Mouse (Mus musculus) kidney, postnatal 10 days (tissue): ENCODE results near the gene Ctnna3.

Experiments
- DNase-seq: peaks from one replicate; pipeline ENCODE4 v3.0.0; 2021; ENCODE audit warnings: mixed read lengths

Ctnna3 gene

GRCm38 (mm10) chr10:64243421-64243820 lies 813.5 kb downstream of the Ctnna3 start:
- no peak for DNase-seq

- no peak for DNase-seq
Measured at GRCm38 (mm10) chr10:64268156-64268555, 838.3 kb downstream of the Ctnna3 start.

GRCm38 (mm10) chr10:64275143-64275542 lies 845.2 kb downstream of the Ctnna3 start:
- DNase-seq, result no peak

- DNase-seq, result no peak
Measured at GRCm38 (mm10) chr10:64278836-64279235, 848.9 kb downstream of the Ctnna3 start.

- DNase-seq, result no peak
Measured at GRCm38 (mm10) chr10:64305802-64306201, 875.9 kb downstream of the Ctnna3 start.

- no peak for DNase-seq
Measured at GRCm38 (mm10) chr10:64311622-64312292, 881.9 kb downstream of the Ctnna3 start.

GRCm38 (mm10) chr10:64320332-64320731 lies 890.4 kb downstream of the Ctnna3 start:
- DNase-seq, result no peak

- peak; percentile 11 for DNase-seq
Measured at GRCm38 (mm10) chr10:64342702-64343379, 912.9 kb downstream of the Ctnna3 start.

GRCm38 (mm10) chr10:64373288-64373687 lies 943.4 kb downstream of the Ctnna3 start:
- no peak for DNase-seq

- no peak for DNase-seq
Measured at GRCm38 (mm10) chr10:64377751-64378150, 947.9 kb downstream of the Ctnna3 start.

GRCm38 (mm10) chr10:64396579-64396978 lies 966.7 kb downstream of the Ctnna3 start:
- no peak for DNase-seq

- DNase-seq, result peak; percentile 30
Measured at GRCm38 (mm10) chr10:64418396-64418795, 988.5 kb downstream of the Ctnna3 start.

GRCm38 (mm10) chr10:64438736-64439135 lies 1008.8 kb downstream of the Ctnna3 start:
- DNase-seq, result no peak

- no peak for DNase-seq
Measured at GRCm38 (mm10) chr10:64448624-64449023, 1018.7 kb downstream of the Ctnna3 start.

GRCm38 (mm10) chr10:64483281-64483680 lies 1053.4 kb downstream of the Ctnna3 start:
- no peak for DNase-seq

- DNase-seq, result no peak
Measured at GRCm38 (mm10) chr10:64489471-64489870, 1059.6 kb downstream of the Ctnna3 start.

- no peak for DNase-seq
Measured at GRCm38 (mm10) chr10:64543647-64544046, 1113.7 kb downstream of the Ctnna3 start.

- DNase-seq, result no peak
Measured at GRCm38 (mm10) chr10:64544389-64544788, 1114.5 kb downstream of the Ctnna3 start.

- no peak for DNase-seq
Measured at GRCm38 (mm10) chr10:64571311-64571710, 1141.4 kb downstream of the Ctnna3 start.

- no peak for DNase-seq
Measured at GRCm38 (mm10) chr10:64588116-64588515, 1158.2 kb downstream of the Ctnna3 start.

GRCm38 (mm10) chr10:64636760-64637159 lies 1206.9 kb downstream of the Ctnna3 start:
- DNase-seq, result no peak

- no peak for DNase-seq
Measured at GRCm38 (mm10) chr10:64639061-64639460, 1209.2 kb downstream of the Ctnna3 start.

GRCm38 (mm10) chr10:64641093-64641492 lies 1211.2 kb downstream of the Ctnna3 start:
- no peak for DNase-seq

- peak; percentile 34 for DNase-seq
Measured at GRCm38 (mm10) chr10:64641576-64641975, 1211.7 kb downstream of the Ctnna3 start.

GRCm38 (mm10) chr10:64643976-64644375 lies 1214.1 kb downstream of the Ctnna3 start:
- DNase-seq, result no peak
